Mouse (Mus musculus): ENCODE results near the gene Exoc6.
"Not testable (repeated sequence)": the region's sequence is repeated elsewhere in the genome, so short reads cannot be mapped to it uniquely, and the experiment has no call there.

Gene Exoc6

DNA sequence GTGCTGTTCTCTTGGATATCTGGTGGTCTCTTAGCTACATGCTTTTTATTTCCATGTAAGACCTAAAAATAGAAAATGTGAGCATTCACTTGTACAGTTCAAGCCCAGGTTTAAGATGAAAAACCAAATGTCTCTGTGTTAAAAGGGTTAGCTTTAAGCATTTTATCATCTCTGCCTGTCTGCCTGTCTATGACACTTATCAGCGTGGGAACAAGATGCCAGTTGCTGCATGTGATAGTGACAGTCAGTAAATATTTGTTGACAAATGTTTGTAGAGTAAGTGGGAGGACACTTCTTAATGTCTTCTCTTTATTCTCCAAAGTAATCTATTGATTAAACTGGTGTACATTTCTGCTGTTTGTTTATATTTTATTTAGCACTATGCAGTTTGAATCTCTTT lies 12.5 kb upstream of the Exoc6 start:
- DNase-seq (ENCODE audit: low read depth), result no peak

DNA sequence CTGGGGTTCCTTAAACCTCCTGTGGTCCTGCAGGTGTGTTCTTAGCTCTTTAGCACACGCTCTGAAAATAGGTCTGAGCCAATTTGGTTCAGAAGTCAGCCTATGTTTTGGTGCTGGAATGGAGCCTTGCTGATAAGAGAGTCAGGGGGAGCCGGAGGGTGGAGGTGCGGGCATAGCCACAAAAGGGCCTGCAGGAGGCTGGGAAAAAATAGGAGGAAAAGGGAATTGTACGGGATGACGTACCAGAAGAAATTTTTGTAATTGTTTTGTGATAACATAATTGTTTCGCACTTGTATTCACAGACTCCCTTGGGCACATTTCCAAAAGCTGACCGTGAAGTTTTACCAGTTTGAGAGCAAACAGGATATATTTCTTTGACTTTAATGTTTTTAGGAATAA lies 10.0 kb upstream of the Exoc6 start:
- no peak for DNase-seq (ENCODE audit: low read depth)

DNA sequence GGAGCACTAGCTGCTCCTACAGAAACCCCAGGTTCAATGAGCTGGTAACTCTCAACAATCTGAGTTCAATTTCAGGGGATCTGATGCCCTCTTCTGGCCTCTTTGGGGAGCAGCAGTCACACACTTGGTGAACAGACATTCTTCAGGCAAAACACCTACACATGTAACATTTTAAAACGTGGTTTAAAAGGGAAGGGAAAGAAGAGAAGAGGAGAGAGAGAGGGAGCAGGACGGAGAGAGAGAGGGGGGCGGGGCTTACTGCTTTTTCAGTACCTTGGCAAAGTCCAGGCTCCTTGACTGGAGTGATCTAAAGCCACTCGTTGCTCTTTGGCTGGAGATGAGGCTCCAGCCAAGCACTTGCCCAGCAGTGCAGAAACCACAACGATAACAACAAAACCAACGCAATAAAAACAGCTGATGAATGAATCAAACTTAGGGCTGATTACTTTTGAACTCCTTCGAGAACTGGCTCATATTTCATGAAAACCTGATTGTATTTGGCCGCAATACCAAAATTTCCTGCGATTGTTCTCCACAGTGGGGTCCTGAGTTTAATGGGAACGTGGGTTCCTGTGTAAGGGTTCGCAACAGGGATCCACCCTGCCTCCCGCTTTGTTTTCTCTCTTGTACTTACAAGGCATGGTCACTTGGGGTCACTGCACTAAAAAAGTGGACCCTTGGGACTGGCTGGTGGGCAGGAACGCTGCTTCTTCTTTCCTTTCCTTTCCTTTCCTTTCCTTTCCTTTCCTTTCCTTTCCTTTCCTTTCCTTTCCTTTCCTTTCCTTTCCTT lies 6.5 kb upstream of the Exoc6 start:
- DNase-seq (ENCODE audit: low read depth), result no peak

DNA sequence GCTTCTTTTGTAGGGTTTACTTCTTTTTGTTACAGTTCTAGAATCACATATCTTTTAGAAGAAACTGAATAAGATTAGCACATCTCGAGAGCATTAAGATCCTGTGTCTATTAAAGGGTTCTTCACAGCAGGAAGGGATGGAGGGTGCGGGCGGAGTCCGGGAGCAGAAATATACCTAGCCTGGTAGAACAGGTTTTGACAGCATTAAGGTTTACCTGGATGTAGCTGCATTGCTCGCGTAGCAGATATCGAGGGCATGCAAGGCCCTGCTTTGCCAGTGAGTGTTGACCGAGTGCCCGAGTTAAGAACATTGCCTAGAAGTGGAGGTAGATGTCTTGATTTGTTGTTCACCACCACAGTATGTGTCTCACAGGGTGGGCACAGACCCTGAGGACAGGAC lies 5.7 kb upstream of the Exoc6 start:
- DNase-seq (ENCODE audit: low read depth), result no peak

DNA sequence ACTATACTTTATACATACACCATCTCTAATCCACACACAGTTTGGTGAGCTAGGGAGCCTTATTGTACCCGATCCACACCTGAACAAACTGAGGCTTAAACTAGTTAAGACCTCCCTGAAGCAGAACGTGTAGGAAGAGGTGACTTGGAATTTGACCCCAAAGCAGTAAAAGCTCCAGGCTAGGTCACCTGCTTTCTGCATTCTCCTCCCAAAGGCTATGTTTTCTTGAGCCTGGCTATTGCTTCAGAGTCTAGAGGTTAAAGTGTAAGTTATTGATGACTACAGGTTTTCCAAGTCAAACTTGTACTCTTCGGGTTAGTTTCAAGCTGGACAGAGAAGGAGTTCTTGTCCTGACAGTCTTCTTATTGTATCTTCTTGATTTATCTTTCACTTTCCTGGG lies 5.0 kb upstream of the Exoc6 start:
- DNase-seq (ENCODE audit: low read depth), result no peak

DNA sequence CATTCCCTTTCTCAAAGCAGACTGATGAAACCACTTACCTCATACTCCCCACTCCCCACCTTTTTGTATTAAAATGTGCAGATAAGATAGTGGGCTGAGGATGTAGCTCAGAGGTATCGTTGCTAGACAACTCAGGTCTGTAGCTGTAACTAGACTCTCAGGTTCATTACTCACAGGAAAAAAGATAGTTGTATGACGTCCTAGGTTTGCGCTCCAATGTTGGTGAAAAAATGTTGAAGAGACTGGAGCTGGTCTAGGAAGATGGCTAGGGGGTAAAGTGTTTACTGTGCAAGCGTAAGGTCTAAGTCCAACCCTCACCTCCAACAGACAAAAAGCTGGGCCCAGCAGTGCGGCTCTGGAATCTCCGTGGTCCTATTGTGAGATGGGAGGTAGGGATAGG lies 4.5 kb upstream of the Exoc6 start:
- DNase-seq (ENCODE audit: low read depth), result no peak

DNA sequence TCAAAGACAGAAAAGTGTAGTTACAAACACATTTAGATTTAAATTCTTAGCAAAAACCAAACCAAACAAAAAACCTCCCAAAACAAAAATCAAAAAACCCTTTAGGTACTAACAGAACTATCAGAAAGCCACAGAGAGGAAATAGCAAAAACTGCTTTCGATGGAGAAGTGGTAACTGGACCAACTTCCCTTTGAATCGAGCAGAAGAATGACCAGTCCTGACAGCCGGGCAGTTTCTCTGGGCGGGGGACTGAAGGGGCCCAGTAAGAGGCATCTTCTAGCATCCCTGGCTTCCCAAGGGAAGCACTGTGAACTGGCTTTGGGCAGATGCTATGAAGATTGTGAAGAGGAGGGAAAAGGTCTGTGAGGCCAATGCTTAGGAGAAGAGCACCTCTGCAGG lies 3.4 kb upstream of the Exoc6 start:
- no peak for DNase-seq (ENCODE audit: low read depth)

DNA sequence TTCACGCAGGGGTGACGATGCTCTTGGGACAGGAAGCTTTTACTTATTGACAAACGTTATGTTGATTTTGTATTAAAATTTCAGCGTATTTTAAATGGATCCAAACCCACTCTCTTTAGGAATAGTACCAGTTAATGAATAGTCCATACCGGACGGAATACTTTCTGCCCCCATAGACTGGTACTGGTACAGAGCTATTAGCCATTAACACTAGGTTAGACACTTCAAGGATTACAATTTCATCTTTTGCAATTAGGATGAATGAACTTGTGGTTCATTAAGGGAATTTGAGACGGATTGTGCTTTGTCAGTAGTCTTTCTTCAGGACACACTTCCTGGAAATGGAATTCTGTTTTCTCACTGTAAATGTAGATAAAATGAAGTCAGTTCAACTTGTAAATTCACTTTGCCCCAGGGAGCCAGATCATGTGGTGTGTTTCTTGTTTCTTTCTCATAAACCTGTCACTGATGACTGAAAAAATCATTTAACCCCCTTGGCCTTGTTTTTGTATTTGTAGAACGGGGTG lies 885 bp downstream of the Exoc6 start:
- DNase-seq (ENCODE audit: low read depth), result no peak

DNA sequence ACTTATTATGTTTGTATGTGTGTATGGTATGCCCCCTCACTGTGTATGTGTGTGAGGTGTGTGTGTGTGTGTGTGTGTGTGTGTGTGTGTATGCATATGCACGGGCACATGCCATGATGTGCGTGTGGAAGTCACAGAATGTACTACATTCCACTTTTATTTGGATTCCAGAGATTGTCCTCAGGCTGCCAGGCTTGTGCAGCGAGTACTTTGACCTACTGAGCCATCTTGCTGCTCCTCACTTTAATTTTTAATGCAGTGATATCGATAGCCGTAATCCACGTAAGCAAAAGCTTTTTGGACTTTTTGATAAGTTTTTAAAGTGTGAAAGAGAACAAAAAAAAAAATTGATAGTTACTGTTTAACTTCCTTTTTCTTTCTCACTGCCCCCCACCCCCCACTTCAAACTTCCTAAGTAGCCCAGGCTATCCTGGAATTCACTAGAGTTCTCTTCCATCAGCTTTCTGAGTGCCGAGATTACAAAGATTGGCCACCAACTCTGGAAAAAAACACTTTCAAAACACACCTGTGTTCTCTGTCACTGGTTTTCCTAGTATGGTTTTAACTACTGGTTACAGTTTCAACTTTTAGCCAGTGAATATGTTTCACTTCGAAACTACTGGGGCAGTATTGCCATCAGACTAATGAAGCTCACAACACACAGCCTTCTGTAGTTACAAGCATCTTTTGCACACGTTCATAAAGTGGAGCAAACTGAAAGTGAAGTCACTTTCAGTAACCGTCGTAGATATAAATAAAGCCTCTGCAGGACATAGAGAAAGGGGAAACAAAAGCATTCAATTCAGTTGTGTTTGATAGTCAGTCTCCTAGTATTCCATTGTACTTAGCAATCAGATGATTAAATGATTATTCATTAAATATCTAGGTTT lies 3.4 kb downstream of the Exoc6 start:
- DNase-seq (ENCODE audit: low read depth), result no peak

DNA sequence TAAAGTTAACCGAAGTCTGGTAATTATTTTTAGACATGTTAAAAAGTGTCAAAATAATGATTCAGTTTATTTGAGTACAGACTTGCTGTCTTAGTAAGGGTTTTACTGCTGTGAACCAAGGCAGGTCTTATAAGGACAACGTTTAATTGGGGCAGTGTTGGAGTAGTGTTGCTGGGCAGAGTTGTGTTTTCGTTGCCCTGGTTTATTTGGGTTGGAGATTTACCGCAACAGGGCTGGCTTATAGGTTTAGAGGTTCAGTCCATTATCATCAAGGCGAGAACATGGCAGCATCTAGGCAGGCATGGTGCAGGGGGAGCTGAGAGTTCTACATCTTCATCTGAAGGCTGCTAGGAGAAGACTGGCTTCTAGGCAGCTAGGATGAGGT lies 4.0 kb downstream of the Exoc6 start:
- not testable (repeated sequence) for DNase-seq (ENCODE audit: low read depth)

DNA sequence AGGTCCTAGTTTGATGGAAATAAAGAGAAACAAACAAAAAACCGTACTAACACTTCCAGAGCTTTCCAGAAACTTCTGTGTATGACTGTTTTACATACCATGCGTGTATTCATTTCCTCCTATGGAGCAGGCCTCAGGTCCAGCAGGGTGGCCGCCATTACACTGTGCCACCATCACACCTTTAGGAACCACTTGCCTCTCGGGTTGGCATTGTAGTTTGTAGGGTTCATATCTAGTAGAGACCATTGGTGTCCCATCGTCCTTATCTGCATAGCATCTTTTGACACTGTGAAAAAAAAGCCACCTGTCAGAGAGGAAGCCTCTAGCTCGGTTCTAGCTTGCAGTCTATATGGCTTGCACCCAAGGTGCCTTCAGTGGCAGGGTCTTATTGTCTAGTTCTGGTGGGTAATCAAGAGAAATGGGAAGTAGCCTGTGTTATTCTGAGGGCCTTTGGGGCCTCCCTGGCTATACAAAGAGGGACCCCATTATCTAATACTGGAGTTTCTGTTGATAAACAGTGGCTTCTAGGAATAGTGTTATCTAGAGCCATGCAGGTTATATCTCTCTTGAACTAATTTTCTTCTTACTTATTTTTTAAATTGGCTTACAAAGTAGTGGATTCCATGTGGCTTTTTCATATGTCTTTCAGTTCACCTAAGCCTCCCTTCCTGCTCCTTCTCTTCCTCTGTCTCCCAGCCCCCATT lies 5.8 kb downstream of the Exoc6 start:
- peak; percentile 69 for DNase-seq (ENCODE audit: low read depth)

DNA sequence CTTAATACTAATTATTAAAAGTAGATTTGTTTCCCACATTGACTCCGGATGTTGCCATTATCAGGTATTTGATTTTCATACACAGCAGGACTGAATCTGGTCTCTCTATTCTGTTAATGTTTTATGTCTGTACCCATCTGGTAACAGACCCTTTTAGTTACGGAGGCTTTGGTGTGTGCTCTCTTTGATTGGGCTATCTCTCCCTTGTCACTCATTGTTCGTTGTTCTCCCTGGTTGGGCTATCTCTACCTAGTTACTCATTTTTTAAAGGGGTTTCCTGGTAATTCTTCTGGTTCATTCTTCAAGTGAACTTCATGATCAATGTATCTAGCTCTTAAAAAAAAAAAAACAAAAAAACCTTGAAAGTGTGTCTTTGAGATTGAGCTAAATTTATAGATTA lies 7.7 kb downstream of the Exoc6 start:
- DNase-seq (ENCODE audit: low read depth), result peak; percentile 65

DNA sequence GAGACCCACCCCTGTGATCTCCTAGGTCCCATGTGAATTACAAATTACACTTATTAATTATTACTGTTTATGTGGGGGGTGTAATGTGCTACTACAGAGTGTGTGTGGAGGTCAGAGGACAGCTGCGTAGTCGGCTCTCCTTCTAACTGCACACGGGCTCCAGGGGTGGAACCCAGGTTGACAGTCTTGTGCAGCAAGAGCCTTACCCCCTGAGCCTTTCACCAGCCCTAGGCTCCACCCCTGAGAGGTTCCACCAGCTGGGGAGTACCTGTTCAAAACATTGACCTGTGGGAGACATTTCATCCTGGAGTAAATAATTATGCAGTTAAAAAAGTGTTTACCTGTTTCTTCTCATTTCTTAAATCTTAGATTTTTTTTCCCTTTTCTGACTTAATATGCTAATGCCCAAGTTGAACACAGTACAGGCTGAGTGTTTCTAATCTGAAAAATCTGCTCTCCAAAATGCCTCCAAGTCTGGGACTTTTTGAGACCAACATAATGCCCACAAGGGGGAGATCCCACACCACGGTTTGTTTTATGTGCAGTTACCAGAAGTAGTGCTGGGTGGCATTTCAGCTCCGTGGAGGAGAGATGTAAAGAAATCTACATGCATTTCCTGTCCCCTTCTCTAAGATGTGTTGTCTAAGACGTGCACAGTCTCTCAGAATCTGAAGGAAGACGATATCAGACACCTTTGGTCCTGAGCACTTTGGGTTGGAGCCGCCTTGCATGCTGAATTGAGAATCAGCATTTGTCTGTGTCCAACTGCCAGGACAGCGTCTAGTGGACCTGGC lies 9.3 kb downstream of the Exoc6 start:
- no peak for DNase-seq (ENCODE audit: low read depth)

DNA sequence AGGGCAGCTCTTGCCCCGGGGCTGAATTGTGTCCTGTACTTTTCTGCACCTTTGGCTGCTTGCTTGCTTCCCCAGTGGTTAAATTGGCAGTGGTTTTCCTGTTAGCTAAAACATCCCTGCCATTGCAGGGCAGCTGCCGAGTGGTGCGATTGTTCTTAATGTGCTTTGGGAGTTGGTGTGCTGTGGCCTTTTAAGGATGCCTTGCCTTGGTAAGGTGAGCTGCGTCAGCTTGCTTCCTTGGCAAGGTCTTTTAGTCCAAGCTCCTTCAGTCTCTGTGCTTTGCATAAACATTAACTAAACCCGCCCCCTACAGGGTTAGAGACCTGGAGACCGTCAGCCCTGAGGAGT lies 9.8 kb downstream of the Exoc6 start:
- DNase-seq (ENCODE audit: low read depth), result no peak

DNA sequence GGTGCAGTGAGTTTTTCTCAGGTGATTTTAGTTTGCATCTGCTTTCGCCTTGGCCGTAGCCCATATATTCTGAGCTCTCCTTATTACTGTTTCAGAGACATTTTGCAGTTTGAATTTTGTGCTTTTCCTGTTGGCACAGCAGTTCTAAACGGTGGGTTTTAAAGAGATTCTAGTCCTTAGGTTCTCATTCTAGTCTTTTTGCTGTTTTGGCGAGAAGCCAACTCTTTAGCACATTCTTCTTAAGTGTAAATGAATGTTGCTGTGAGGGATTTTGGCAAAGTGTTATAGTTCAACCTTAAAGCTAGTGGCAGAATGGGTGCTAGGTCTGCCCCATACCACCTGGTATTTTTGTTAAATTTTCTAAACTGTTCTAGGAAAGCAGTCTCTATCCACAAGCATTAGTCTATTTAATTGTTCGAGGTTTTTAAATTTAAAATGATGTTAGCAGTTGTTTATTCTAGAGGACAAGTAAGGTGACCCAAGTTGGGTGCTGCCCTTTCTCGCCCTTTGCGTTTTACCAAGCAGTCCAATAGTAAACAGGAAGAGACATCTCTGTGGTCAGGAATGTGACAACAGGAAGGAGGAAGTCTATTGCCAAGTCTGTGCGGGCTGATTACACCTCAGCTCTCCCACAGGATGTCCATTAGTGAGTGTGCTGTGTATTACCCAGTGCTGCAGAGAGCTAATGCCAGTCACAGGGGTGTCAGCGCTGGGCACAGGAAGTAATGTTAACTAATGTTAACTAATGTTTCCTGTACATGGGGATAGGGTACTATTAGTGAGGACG lies 11.1 kb downstream of the Exoc6 start:
- no peak for DNase-seq (ENCODE audit: low read depth)

DNA sequence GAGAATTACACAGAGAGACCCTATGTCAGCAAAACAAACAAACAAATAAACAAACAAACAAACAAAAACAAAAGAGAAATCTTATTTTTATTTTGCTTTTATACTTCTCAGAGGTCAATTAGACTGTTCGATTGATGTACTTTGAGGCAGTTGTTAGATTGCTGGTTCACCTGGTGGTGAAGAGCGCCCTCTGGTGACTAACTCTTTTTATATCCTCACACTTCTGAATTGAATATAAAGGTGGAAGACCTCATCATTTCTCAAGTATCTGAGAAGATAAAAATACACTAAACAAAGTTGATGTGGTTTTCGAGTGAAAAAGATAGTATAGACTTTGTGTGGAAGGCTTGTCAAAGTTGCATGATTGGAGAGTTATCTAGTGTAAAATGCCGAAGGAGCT lies 13.5 kb downstream of the Exoc6 start:
- DNase-seq (ENCODE audit: low read depth), result peak; percentile 79

DNA sequence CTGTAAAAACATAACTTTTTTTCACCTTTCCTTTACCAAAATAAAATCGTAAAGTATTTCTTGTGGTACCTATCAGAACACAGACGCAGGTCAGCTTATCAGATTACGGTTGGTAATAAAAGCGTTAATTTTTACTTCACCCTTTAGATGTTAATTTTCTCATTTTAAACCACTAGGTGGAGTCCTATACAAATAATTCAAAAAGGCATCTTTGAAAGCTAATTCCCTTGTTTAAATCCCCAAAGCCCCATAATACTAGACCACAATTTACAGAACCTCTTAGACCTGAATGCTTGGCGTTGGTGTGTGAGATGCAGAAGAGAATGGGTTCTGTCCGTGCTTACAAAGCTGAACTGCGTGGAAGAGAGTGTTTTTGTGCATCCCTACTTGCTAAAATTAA lies 15.6 kb downstream of the Exoc6 start:
- DNase-seq (ENCODE audit: low read depth), result no peak

DNA sequence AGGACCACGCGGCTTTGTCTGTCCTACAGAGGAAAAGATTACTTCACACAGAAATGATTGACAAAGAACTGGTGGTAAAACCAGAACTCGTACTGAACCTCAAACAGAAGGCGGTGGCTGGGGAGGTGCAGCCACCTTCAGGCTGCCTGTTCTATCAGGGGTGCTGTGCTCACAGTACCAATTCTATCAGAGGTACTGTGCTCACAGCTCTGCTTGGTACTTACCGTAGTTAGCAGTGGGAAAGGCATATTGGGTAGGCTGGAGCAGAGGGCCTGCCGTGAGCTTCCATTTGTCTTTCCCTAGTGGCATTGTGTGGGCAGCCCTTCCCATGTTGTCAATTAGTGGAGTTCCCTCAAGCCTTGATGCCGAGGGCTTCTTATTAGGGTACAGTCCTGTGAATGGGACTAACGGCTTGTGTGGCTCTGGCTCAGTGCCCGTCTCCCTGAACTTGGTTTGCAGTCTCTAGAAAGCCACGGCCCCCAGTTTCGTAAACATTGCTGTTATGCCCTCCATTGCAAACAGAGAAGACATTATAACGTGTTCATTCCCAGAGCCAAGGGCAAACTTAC lies 19.1 kb downstream of the Exoc6 start:
- no peak for DNase-seq (ENCODE audit: low read depth)

DNA sequence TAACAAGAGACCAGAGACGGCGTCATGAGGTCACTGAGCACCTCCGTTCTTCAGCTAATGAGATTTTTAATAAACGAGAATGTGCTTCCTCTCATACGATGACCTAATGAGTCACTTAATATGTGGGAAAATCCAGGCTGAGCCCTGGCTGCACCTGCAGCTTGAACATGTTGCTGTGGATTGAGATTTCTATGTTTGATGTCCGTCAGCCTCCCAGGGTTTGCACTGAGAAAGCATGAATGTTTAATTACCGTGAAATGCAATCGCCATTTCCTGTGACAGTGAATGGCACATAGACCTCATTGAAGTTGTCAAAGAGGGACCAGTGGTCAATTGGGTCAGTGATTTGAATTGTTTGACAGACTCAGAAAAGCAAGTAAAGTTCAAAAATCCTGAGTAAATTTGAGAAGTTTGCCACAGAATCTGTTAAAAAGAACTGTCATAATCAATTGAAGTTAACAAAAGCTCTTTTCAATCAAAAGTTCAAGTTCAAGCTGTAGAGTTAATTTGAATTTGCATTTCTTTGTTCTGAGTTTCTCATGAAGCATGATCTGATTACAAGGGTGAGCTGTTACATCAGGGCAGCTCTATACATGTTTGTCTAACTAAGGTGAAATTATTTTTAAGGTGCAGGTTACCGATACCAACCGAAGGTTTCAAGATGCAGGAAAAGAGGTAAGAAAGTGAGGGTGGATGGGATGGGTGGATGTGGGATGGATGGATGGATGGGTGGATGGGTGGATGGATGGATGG lies 20.9 kb downstream of the Exoc6 start:
- no peak for DNase-seq (ENCODE audit: low read depth)

DNA sequence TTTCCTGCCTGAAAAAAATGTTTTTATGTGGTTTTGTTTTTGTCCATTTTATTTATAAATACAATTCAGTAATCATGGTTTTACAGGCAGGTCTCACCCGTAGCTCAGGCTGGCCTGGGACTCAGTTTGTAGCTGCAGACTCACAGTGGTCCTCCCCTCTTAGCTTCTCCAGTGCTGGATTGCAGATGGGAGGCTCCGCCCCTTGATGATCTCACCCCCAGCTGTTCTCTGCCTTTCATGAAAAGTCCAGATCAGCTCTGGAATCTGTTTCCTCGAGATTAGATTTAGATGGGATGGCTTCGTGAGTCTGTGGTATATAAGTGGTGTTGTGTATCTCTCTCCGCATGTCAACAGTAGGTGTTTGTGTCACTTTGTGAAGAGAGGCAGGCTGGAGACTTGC lies 24.6 kb downstream of the Exoc6 start:
- no peak for DNase-seq (ENCODE audit: low read depth)

Measured in c-Kit-positive CD71-positive TER-119-negative erythroid progenitor cells, embryonic 14.5 days (primary cell).